22 mouse cellular contexts compared by ENCODE assay signal in the genomic region with DNA sequence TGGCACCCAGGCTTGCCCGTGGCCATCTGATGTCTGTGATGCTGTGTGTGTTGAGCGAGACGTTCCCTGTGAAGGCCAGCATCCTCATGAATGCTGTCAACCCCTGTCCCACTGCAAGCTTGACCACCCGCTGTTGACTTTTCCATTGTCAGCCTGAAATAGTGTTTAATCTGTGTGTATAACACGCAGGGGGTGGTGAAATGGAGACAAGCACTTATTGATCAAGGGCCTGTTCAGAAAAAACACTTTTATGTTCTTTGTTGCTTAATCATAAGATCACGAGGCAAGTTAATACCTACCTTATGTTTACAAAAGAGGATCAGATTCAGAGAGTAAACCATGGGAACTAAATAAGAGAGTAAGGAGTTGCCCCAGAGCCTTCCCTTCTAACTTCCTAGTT.
A peak's percentile ranks its signal among the peaks of the same experiment; 100 is the strongest.
DNase-seq lines count a peak whose midpoint lies in the region; ATAC-seq and TF ChIP-seq lines count a peak whose summit lies in the region.
"Had no signal": no experiment of that assay in that cellular context is flagged by ENCODE, and none has a peak within 500 bp of the region (broad histone marks: within the 10 kb centered on the region; RNA-seq: fewer than 3 reads in every experiment).

No protein-coding gene starts in this region.

- H3K4me1 ChIP-seq in liver, adult 2 months (ENCODE audit: control insufficient read depth, insufficient read depth, low read length): no peaks in the 10 kb centered on the region
- no peaks in the 10 kb centered on the region for H3K4me1 ChIP-seq in liver, embryonic 12.5 days
- H3K4me1 ChIP-seq in lung, adult 2 months (ENCODE audit: control insufficient read depth, insufficient read depth, low read length): no peaks in the 10 kb centered on the region
- H3K4me1 ChIP-seq: embryonic facial prominence, embryonic 15.5 days had no signal

- no peak for TF ChIP-seq POLR2A in liver, adult 2 months (IDR thresholded peaks at IDR 0.05; ENCODE audit: extremely low read depth, insufficient read depth, low read length)
- no peak for TF ChIP-seq POLR2A in lung, adult 2 months (IDR thresholded peaks at IDR 0.05; ENCODE audit: borderline replicate concordance, extremely low read depth, low read depth, low read length)

- H3K4me2 ChIP-seq in liver, embryonic 12.5 days: no peak overlapping the region
- H3K4me2 ChIP-seq: embryonic facial prominence, embryonic 13.5 days; embryonic facial prominence, embryonic 15.5 days; forebrain, embryonic 12.5 days had no signal

- 53% methylated on average over 6 of the region's 6 CpGs for WGBS in liver, adult 2 months
- WGBS in liver, embryonic 12.5 days (ENCODE audit: insufficient replicate concordance): 67% methylated on average over 6 of the region's 6 CpGs
- WGBS in lung, adult 2 months: 66% methylated on average over 6 of the region's 6 CpGs

- H3K9ac ChIP-seq in liver, adult 2 months (ENCODE audit: low read depth, low read length): no peak overlapping the region
- no peak overlapping the region for H3K9ac ChIP-seq in liver, embryonic 12.5 days
- H3K9ac ChIP-seq: embryonic facial prominence, embryonic 13.5 days; embryonic facial prominence, embryonic 15.5 days; forebrain, embryonic 12.5 days had no signal

- H3K27ac ChIP-seq in liver, adult 2 months (replicated peaks; ENCODE audit: insufficient read depth, low read depth, low read length): no peak overlapping the region
- H3K27ac ChIP-seq in liver, embryonic 12.5 days: no peak overlapping the region
- H3K27ac ChIP-seq: embryonic facial prominence, embryonic 13.5 days; embryonic facial prominence, embryonic 15.5 days; forebrain, embryonic 10.5 days; forebrain, embryonic 12.5 days had no signal

- no peaks in the 10 kb centered on the region for H3K9me3 ChIP-seq in liver, embryonic 12.5 days (replicated peaks)
- H3K9me3 ChIP-seq: embryonic facial prominence, embryonic 13.5 days; embryonic facial prominence, embryonic 15.5 days; forebrain, embryonic 10.5 days; forebrain, embryonic 12.5 days had no signal

- no peak overlapping the region for H3K4me3 ChIP-seq in liver, adult 2 months (ENCODE audit: insufficient read depth, low read depth, low read length)
- H3K4me3 ChIP-seq in liver, embryonic 12.5 days: no peak overlapping the region
- no peak overlapping the region for H3K4me3 ChIP-seq in lung, adult 2 months (replicated peaks; ENCODE audit: extremely low read depth, low read depth, low read length)
- H3K4me3 ChIP-seq: embryonic facial prominence, embryonic 13.5 days; embryonic facial prominence, embryonic 15.5 days; erythroblast, embryonic 14.5 days; forebrain, embryonic 10.5 days; forebrain, embryonic 12.5 days had no signal

- peak; percentile 51 for DNase-seq in liver, adult 2 months (ENCODE audit: extremely low read depth, low read depth, low spot score)
- peak; percentile 27 to 57 for DNase-seq in lung, adult 18-20 months
- DNase-seq in lung, postnatal 4 days: no peak
- peak; percentile 32 for DNase-seq in lung, postnatal 36 days
- DNase-seq in lung, adult 2 months: no peak
- DNase-seq: adrenal gland, adult 2 months; adrenal gland, postnatal 10 days; adrenal gland, postnatal 25 days; cerebellum, adult 11 months; cerebellum, adult 18-20 months; cerebellum, adult 8-10 months; cerebellum, adult 9-11 months; cerebellum, postnatal 14 days; cerebellum, postnatal 36 days; embryo, embryonic 11 days had no signal

- H3K36me3 ChIP-seq in liver, adult 2 months (ENCODE audit: control insufficient read depth, insufficient read depth, low read length): peaks cover 3% of the 10 kb centered on the region; the same call in 1 of the 2 replicates
- H3K36me3 ChIP-seq in liver, embryonic 12.5 days: no peaks in the 10 kb centered on the region
- H3K36me3 ChIP-seq: embryonic facial prominence, embryonic 15.5 days had no signal

- TF ChIP-seq CTCF in liver, adult 2 months (IDR thresholded peaks at IDR 0.05; ENCODE audit: low read depth, low read length): no peak
- TF ChIP-seq CTCF in lung, adult 2 months (IDR thresholded peaks at IDR 0.05; ENCODE audit: insufficient read depth, low read length): no peak

- no peaks in the 10 kb centered on the region for H3K79me2 ChIP-seq in liver, adult 2 months (ENCODE audit: control insufficient read depth, insufficient read depth, low read length)

- no peaks in the 10 kb centered on the region for H3K27me3 ChIP-seq in liver, adult 2 months (ENCODE audit: control insufficient read depth, insufficient read depth, low read length)
- no peaks in the 10 kb centered on the region for H3K27me3 ChIP-seq in liver, embryonic 12.5 days (replicated peaks)
- H3K27me3 ChIP-seq: embryonic facial prominence, embryonic 13.5 days; embryonic facial prominence, embryonic 15.5 days; forebrain, embryonic 12.5 days had no signal

- no peak for ATAC-seq in liver, embryonic 12.5 days
- ATAC-seq: forebrain, embryonic 14.5 days had no signal

Comparison
In these comparisons a context has a peak if more than half of its experiments do, and no peak if none do; other contexts are left out.
1. DNase-seq: peak in liver, adult 2 months (single experiment), lung, adult 18-20 months (2 of 2) and lung, postnatal 36 days (single experiment); none in lung, postnatal 4 days (0 of 2) and lung, adult 2 months (single experiment).